Mouse (Mus musculus): Measurements from ENCODE around the gene Cer1. TPM values are rescaled to one million over a fixed set of nuclear protein-coding genes. Genes with fewer than 3 reads are reported as not detected.

The Cer1 gene
- total RNA-seq, 2 experiments from 2014 or later = not detected

DNA sequence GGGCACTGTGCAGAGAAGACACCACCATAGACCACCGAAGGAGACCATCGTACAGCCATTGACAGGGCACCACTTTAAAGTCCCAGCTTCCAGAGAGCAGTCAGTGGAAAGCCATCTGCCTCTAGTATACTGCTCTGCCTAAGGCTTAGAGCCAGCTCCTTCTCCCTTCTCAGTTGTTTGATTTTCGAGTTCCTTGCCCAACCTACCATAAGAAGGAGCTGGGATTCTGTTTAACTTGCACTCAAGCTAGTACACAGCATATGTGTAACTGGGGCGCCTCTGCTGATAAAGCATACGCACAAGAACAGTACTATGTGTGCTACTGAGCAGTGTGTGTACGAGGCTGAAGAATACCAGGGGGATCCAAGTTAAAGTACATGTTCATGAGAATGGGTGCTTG lies 5.8 kb downstream of the Cer1 start:
- no peak for DNase-seq
- intact Hi-C loops (cut with DNase I; ENCODE audit: low total_unique reads) = no loop called here

DNA sequence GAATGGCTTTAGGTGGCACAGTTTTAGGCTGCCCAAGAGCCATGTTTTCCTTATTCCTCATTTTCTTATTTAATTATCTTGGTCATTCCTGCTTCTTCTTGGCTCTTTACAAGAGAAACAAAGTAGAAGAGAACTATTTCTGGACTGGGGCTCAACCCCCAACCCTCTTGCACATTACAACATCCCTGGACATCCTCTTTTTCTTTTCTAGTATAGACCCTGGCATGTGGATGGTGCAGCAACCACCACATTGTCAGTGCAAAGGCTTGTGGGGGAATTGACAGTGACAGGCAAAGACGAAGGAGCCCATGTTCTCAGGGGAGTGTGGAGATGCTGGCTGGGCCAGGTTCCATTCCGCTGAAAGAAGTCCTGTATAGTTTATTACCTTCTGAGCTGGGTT lies 8.3 kb downstream of the Cer1 start:
- intact Hi-C loops (cut with DNase I; ENCODE audit: low total_unique reads) = no loop called here
- DNase-seq = no peak

DNA sequence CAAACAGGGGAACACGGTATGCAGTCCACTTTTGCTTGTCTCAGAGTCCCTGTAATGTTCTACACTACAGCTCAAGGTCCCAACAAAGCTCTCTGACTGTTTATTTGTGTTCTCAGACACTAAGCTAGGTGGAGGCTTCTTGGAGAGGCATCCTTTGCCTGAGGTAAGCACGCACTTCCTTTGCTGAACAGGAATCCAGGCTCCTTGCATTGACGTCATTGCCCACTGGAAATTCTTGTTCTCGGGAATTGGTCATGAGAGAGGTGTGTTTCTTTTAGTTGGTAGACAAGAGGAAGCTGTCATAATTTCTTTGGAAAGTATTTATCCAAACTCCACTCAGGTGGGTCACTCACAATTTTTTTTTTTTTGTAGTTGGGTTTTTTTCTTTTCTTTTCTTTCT lies 9.4 kb downstream of the Cer1 start:
- DNase-seq = no peak
- intact Hi-C loops (cut with DNase I; ENCODE audit: low total_unique reads) = no loop called here

DNA sequence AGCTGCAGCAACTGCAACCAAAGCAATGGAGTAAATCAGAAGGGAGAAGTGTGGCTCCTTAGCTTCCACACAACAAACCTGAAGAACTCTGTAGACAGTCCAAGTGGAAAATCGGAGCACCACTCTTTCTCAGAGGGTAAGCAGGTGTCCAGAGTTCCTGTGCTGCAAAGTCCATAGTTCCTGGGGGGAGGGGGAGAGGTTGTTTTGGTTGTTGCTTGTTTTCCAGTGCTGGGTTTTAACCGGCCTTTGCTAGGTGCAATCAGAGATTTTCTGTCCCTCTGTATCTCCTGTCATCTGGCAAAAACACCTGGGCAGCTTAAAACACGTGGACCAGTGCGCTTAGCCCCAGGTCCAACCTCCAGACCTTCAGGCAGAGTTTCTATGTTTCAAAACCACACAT lies 10.2 kb downstream of the Cer1 start:
- intact Hi-C loops (cut with DNase I; ENCODE audit: low total_unique reads) = no loop called here
- no peak for DNase-seq

DNA sequence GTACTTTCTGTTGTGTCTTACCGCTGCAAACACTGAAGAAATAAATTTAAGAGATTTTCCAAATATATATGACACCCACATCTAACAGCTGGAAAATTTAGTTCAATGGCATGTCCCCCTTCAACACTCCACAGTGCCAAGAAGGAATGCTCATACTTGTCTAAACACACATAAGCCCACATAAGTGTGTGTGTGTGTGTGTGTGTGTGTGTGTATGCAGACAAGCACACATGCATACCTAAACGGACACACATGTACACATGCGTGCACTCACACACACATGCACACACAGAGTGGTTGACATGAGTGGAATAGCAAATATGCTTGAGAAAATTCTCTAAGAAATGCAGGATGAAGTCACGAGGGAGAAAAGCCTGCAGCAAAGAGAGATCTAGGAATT lies 12.4 kb downstream of the Cer1 start:
- DNase-seq = no peak
- intact Hi-C loops (cut with DNase I; ENCODE audit: low total_unique reads) = no loop called here

DNA sequence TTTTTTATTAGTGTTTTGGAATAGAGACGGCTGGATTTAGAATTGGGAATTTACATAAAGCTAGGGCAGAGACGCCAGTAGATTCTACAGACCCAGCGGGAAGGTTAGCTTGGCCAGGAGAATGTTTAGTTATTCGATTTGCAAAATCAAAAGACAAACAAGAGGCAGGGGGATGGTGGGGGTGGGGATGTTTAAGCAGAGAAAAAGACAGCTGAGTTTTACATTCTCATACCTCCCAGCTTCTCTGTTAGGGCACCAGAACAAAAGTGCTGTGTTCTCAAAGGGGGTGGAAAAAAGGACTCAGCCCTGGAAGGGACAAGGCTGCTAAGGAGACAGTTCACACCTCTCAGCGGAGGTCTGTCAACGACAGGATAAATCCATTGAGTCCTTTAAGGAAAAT lies 12.8 kb downstream of the Cer1 start:
- no peak for DNase-seq
- intact Hi-C loops (cut with DNase I; ENCODE audit: low total_unique reads) = no loop called here

DNA sequence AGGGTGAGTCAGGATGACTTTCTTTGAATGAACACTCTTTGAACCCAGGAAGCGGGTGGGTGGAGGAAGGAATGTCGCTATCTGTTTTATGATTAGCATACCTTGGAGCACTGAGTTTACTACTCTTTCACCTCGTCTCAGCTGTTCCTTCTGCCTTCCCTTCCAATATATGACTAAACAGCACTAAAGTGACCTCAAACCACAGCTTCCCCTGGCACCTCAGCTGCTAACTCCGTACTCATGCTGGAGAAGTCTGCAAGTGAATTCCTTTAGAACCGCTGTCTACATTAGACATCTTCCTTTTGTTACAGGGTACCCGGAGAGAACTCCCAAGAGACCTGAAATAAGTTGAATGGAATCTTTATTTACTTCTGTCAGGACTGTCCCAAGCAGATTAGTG lies 14.0 kb downstream of the Cer1 start:
- intact Hi-C loops (cut with DNase I; ENCODE audit: low total_unique reads) = no loop called here
- DNase-seq = no peak

DNA sequence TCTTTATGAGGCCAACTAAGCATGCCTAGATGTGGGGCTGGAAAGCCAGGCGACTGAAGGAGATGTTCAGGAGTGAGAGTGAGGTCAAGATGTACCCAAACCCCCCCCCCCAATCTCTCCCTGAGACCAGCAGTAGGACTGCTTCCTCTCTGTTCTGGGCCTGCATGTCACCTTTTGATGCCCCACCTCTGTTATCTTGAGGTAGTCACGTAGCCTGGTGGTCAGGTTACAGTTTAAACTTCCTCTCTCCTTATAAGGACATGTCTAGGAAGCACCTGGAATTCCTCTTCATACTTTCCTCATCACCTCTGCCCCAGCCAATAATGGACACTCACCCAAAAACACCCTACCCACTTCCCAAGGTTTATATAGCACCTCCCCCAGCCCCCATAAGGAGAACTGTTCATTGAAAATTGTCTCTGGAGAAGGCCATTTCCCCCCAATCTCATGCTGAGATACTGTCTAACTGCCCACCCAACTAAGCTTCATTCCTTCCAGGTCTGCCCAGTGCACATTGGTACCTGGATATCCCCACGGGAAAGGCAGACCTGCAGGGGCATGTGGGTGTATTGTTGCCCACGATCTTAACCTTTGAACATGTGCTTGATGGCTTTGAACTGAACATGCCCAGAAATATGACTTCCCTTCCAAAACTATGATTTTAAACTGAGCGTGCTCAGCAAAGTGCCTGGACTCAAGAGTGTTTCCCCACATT lies 17.1 kb downstream of the Cer1 start:
- intact Hi-C loops (cut with DNase I; ENCODE audit: low total_unique reads) = no loop called here
- DNase-seq = no peak

DNA sequence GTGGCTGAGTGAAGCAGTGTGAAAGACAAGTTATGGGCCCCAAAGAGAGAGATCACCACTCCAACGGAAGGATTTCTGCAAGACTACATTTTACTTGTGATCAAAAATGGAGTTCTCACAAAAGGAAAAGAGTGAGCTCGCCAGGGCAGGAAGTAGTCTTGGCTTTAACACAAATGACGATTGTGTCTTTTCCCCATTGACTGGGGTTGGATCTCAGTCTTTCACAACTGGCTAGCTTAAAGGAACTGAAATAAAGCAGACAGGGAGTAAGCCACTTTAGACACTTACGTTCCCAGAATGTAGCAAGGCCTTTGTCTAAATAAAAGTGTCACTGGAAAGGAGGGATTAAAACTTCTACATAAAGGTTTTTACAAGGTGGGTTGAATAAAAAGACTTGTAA lies 17.8 kb downstream of the Cer1 start:
- intact Hi-C loops (cut with DNase I; ENCODE audit: low total_unique reads) = no loop called here
- no peak for DNase-seq

DNA sequence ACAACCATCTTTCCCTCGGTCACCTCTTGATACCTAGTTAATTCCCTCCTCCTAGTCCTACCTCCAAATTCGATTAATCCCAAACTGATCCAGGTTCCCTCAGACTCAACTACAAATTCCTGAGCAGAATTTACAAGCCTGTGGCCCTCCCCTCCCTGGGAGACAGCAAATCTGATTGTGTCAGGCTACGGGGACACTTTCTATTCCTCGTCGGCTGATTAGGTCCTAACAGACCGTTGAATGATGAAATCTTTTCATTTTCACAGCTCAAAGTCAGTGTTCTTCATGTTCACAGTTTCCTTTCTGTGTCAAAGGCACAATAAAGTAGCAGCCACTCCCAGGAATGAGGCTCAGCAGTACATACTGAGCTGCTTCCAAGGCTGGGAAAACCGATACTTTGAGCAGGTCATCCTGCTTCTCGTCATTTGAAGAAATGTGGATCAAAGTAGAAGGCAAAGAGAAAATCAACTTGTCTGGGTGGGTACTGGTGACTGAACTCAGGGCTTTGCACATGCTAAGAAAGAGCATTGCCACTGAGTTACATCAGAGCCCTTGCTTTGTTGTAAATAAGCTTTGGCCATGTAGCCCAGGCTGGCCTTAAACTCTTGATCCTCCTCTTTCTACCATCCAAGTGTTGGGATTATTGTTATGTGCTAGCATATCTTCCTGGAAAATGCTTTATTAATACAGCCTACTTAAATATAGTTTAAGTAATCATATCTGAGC lies 19.8 kb downstream of the Cer1 start:
- intact Hi-C loops (cut with DNase I; ENCODE audit: low total_unique reads) = no loop called here
- no peak for DNase-seq

DNA sequence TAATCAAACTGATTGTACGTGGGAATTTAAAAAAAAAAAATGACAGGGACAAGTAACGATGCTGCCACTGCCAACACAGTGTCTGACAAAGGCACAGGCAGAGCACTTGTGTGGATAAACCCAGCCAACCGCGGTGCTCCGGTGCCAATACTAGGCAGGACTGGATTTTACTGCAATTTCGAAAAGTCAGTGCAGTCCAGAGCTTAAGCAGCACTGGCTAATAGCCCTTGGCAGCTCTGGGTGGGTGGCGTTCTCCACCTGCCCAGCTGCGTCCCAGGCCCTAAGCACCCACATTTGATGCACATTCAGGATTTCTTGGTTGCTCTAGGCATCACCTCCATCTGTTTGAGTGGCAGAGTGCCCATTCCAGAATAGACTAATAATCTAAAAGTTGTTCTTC lies 21.6 kb downstream of the Cer1 start:
- DNase-seq = no peak
- intact Hi-C loops (cut with DNase I; ENCODE audit: low total_unique reads) = no loop called here

DNA sequence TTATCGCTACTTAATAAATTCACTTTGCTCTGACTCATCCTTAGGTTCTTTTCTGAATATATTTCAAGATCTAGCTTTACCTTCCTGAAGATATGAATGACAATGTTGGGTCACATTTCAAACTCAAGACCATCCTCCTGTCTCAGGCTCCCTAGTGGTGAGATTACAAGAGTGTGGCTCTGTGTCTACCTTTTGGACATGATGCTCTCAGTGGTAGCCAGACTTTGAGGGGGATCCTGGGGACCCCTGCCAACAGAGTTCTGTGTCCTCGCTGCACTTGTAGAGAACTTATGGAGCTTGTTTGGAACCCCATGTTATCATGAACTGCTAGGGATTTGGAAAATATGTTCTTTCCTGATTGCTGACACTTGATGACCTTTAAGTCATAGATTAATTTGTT lies 23.5 kb downstream of the Cer1 start:
- intact Hi-C loops (cut with DNase I; ENCODE audit: low total_unique reads) = no loop called here
- no peak for DNase-seq

DNA sequence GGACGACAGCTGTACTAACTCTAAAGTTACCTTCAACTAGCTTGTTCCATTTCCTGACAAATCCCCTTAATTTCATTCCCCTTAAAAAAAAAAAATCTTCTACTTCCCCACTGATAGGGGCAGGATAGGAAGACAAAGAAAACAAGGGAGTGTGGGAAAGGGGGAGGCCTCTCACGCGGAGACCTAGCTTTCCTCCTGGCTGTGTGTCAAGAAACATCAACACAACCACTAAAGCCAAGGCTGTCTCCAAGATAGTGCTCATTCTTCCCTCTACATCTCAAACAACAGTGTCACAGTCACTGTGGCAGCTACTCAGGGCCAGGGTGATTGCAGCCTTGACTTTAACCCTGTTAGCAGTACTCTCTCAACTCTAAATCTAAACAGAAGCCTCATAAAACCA lies 24.4 kb downstream of the Cer1 start:
- intact Hi-C loops (cut with DNase I; ENCODE audit: low total_unique reads) = no loop called here
- DNase-seq = no peak

DNA sequence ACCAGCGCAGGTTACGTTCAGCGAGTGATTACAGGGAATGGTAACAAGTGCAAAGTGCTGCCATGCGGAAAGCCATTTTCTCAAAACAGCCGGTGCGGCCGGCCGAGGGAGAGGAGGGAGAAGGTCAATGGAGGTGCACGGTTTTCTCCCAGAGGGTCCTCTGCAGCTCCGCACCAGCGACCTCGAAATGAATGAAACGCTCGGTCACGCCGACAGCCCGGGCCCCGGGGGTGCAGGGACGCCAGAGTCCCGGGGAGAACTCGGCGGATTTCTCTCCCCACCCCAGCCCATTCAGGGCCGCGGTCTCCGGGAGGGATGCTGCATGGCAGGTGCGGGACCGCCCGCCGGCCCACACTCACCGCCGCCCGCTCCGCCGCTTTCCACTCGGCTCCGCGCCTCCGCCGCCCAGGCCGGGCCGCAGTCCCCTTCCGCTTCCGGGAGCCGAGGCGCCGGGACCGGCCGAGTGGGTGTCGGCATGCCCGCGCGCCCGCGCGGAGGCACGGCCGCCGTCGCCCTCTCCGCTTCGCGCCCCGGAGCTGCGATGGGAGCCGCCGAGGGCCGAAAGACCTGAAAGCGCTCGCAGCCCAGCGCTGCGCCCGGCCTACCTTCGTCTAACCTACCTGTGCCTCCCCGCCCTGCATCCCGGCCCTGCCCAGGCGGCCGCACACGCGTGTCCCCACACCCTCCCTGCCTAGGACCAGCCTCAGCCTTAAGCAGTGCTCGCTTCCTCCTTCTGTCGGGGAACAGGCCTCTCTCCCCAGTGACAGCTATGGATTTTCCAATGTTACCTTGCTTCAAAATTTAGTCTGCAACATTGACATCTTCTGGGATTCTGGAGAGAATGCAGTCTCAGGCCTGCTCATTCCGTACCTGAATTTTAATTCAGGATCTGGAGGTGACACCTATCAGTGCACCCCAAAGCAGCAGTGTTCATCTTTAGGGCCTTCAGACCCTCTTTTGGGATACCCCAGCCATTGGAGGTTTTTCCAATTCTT lies 25.5 kb downstream of the Cer1 start, which contains the start of gene Zdhhc21:
Zdhhc21 (minus strand) TSS at position 828 of the 995 bp plus-strand sequence.
- DNase-seq = peak; percentile 80
- intact Hi-C loops (cut with DNase I; ENCODE audit: low total_unique reads) = no loop called here

DNA sequence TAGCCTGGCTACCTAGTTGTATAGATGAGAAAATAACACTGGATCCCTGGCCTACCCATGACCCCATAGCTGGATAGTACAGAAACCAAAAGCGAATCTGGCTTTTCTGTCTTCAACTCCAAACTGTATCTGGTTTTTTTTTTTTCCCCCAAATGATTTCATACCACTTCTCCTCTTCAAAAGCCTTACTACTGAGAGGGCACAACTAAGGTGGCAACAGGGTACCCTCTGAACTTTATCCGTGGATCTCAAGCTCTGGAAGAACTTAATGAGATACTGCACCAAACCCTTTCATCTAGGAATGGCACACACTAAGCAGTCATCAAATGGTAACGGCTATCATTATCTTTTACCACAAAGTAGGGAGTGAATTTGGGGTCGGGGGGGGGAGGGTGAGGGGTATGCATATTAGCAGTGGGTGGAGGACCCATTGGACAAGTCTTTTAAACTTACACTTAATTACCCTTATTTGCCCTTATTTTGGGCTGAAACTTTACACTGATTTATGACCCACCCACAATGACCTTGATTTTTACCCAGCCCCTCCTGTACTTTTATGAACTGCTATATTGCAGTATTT lies 26.4 kb downstream of the Cer1 start:
- intact Hi-C loops (cut with DNase I; ENCODE audit: low total_unique reads) = no loop called here
- DNase-seq = no peak

DNA sequence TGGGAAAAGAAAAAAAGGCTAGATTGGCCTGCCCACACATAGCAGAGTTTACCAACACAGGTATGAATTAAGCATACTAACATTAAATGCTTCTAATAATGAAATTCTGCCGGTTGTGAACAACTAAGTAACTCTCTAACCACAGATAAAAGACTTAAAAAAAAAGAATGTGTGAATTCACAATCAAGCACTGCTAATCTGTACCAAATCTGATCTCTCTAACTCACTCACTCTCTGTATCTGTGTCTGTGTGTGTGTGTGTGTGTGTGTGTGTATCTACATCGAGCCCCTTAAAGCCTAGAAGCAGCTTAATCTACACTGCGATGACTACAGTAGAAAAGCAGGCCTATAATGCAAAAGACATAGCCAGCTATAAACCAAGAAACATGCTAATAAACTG lies 28.0 kb downstream of the Cer1 start:
- intact Hi-C loops (cut with DNase I; ENCODE audit: low total_unique reads) = no loop called here
- no peak for DNase-seq

DNA sequence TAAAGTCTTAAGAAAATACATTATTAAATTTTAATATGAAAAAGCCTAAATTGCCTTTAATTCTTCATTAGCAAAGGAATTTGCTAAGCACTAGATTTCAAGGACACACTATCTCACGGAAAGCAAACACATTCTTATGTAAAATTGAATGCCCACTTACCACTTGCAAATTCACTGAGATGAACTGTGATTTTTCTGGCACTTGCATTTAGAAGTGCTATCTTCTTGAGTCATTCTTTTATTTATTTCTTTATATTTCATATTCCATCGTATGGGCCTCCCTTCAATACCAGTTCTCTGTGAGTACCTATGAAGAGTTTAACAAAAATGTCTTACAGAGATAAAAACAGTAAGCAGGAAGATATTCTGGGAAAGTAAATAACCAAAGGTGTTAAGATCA lies 31.1 kb downstream of the Cer1 start:
- intact Hi-C loops (cut with DNase I; ENCODE audit: low total_unique reads) = no loop called here
- no peak for DNase-seq

DNA sequence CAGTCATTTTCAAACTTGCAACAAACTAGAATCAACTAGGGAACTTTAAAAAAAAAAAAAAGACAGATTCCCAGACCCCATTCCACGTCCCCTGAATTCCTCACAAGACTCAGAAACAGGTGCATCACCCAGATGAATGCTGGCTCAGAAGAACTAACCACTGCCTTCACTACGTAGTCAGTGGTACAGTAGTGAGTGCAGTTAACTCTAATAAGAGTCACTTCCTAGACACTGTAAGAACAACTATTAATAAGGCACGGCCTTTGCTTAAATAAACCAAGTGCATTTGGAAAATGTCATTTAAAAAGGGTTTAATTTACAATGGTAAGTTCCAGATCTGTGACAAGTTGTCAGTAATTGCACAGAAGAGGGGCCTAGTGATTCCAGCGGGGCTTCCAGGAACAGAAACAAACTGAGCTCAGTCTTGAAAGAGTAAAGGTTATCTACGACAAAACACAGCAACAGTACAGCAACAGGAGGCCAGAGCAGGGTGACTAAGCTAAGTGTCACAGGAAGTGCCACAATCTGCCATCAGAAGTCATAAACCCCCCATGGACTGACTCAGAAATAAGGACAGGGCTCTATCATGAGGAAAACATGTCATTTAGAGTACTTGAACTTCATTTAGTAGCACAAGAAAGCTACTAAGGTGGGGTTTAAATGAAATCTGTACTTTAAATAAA lies 36.3 kb downstream of the Cer1 start:
- intact Hi-C loops (cut with DNase I; ENCODE audit: low total_unique reads) = no loop called here
- no peak for DNase-seq

DNA sequence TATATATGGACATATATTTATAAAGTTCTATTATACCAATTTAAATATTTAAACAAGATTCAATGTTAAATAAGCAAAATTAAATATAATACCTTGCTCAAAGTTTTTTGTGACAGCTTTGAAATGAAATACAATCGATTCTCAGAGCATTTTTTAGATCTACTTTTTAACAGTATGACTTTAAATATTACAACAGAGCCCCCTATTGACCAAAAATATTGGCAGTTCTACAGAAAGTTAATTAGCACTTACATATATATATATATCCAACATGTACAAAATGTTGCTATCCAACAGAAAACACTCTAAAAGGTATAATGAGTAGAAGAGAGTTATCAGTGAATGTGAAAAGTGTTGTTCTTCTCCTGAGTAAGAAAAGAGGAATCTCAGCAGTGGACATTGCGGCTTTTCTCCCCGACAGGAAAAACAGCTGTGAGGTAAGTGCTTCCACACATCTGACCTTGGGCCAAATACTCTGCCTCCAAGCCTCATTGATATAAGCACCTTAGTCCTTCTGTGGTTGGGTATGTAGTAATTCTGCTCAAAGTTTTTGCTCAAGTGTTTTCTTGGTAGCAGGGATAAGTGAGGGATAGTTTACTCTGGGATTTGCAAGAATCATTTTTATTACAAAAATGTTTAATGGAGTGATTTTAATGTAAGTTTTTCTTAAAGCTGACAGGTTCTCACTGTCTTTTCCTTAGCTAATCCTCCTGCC lies 47.3 kb downstream of the Cer1 start:
- DNase-seq = no peak
- intact Hi-C loops (cut with DNase I; ENCODE audit: low total_unique reads) = no loop called here
